Mouse (Mus musculus) forebrain, embryonic 11.5 days (tissue): ENCODE measurements around the gene Epn1. TPM values are rescaled to one million over a fixed set of nuclear protein-coding genes. Genes with fewer than 3 reads are reported as not detected.

Experiments
- ATAC-seq: fragments of 200-750 bp; cut with Nextera tagmentation; replicated peaks from 2 replicates; pipeline ENCODE4 v1.8.0; 2017; ENCODE audit warnings: moderate TSS enrichment; ENCODE audit not compliant: low FRiP score
- DNase-seq: peaks from one replicate; pipeline ENCODE4 v3.0.0-alpha.2; 2017; ENCODE audit warnings: low spot score
- H3K27ac ChIP-seq: fragments of 300-500 bp; sonication (generic); 2 replicates; pipeline ENCODE4 v1.5.1; 2014; ENCODE audit warnings: low read depth, low read length
- H3K27me3 ChIP-seq: fragments of 300-500 bp; sonication (generic); 2 replicates; pipeline ENCODE4 v1.6.1; 2014; ENCODE audit warnings: mild to moderate bottlenecking, low read length, mixed read lengths; ENCODE audit not compliant: control insufficient read depth, insufficient read depth
- H3K36me3 ChIP-seq: fragments of 300-500 bp; sonication (generic); 2 replicates; pipeline ENCODE4 v1.6.1; 2014; ENCODE audit warnings: mild to moderate bottlenecking, low read length, moderate library complexity, mixed read lengths; ENCODE audit not compliant: control insufficient read depth, insufficient read depth
- H3K4me1 ChIP-seq: fragments of 300-500 bp; sonication (generic); replicated peaks from 2 replicates; pipeline ENCODE4 v1.6.1; 2014; ENCODE audit warnings: low read length, mixed read lengths; ENCODE audit not compliant: control insufficient read depth, insufficient read depth
- H3K4me2 ChIP-seq: fragments of 300-500 bp; sonication (generic); 2 replicates; pipeline ENCODE4 v1.6.1; 2014; ENCODE audit warnings: low read depth, mild to moderate bottlenecking, low read length, moderate library complexity, mixed read lengths; ENCODE audit not compliant: severe bottlenecking
- H3K4me3 ChIP-seq: fragments of 300-500 bp; sonication (generic); 2 replicates; pipeline ENCODE4 v1.5.1; 2014; ENCODE audit warnings: low read depth, low read length
- H3K9ac ChIP-seq: fragments of 300-500 bp; sonication (generic); 2 replicates; pipeline ENCODE4 v1.6.1; 2014; ENCODE audit warnings: low read length
- H3K9me3 ChIP-seq: fragments of 300-500 bp; sonication (generic); 2 replicates; pipeline ENCODE4 v1.6.1; 2016; ENCODE audit warnings: low read length, mixed read lengths; ENCODE audit not compliant: control insufficient read depth
- WGBS: fragments of 180-500 bp; shearing (Covaris S2); extraction: QIAGEN DNeasy Blood & Tissue Kit; methylation state at CpG from one replicate; pipeline ENCODE4 v1.1.7; 2014; 5-methylcytosine and 5-hydroxymethylcytosine counted together
- polyA plus RNA-seq: library from polyadenylated mRNA; unstranded; fragments of >200 nt; fragmentation: Nextera tagmentation; extraction: Ambion mirVana; gene quantifications from 2 replicates; pipeline ENCODE4 v1.2.1, GENCODE M21; 2014

Gene Epn1
- polyA plus RNA-seq, 1 experiment from 2014 or later = 70.1 TPM

- Histone ChIP-seq H3K36me3 (peaks cover 19% of the 10 kb centered on the region), H3K9ac (no peak overlapping the region; the same call in 1 of the 2 replicates), H3K4me2 (peak overlapping the region; percentile 87; the same call in 1 of the 2 replicates), H3K27ac (no peak overlapping the region), H3K27me3 (no peaks in the 10 kb centered on the region), H3K4me3 (peak overlapping the region; percentile 96), H3K4me1 (no peaks in the 10 kb centered on the region), H3K9me3 (no peaks in the 10 kb centered on the region)
- 80% methylated on average over 6 of the region's 6 CpGs for WGBS
- DNase-seq = peak; percentile 46
- no peak for ATAC-seq
Measured at GRCm38 (mm10) chr7:5081241-5081640, 1.2 kb downstream of the Epn1 start.

GRCm38 (mm10) chr7:5081939-5082338 lies 1.9 kb downstream of the Epn1 start:
- Histone ChIP-seq H3K4me3 (peak overlapping the region; percentile 96; the same call in 1 of the 2 replicates), H3K4me2 (no peak overlapping the region)

GRCm38 (mm10) chr7:5083325-5084105 lies 3.5 kb downstream of the Epn1 start:
- no peak overlapping the region for H3K27ac ChIP-seq
- H3K27me3 ChIP-seq = no peaks in the 10 kb centered on the region
- no peak for DNase-seq
- no peak for ATAC-seq
- no peak overlapping the region for H3K4me3 ChIP-seq
- no peaks in the 10 kb centered on the region for H3K4me1 ChIP-seq
- H3K36me3 ChIP-seq = peaks cover 5% of the 10 kb centered on the region; the same call in 1 of the 2 replicates
- 95% methylated on average over 18 of the region's 18 CpGs for WGBS
- no peak overlapping the region for H3K4me2 ChIP-seq
- H3K9ac ChIP-seq = no peak overlapping the region
- no peaks in the 10 kb centered on the region for H3K9me3 ChIP-seq

More at GRCm38 (mm10) chr7:5081939-5082338, 1.9 kb downstream of the Epn1 start:
- Histone ChIP-seq H3K9me3 (no peaks in the 10 kb centered on the region), H3K36me3 (peaks cover 12% of the 10 kb centered on the region; the same call in 1 of the 2 replicates), H3K27me3 (no peaks in the 10 kb centered on the region), H3K27ac (no peak overlapping the region), H3K4me1 (no peaks in the 10 kb centered on the region), H3K9ac (no peak overlapping the region)
- DNase-seq = no peak
- WGBS = 91% methylated on average over 2 of the region's 2 CpGs
- ATAC-seq = no peak

GRCm38 (mm10) chr7:5085512-5085911 lies 5.5 kb downstream of the Epn1 start:
- WGBS = 88% methylated on average over 1 of the region's 1 CpGs
- no peaks in the 10 kb centered on the region for H3K4me1 ChIP-seq
- H3K36me3 ChIP-seq = peaks cover 2% of the 10 kb centered on the region; the same call in 1 of the 2 replicates
- DNase-seq (no peak), ATAC-seq (no peak)
- H3K4me3 ChIP-seq = no peak overlapping the region
- no peaks in the 10 kb centered on the region for H3K9me3 ChIP-seq
- no peak overlapping the region for H3K9ac ChIP-seq
- no peaks in the 10 kb centered on the region for H3K27me3 ChIP-seq
- no peak overlapping the region for H3K27ac ChIP-seq
- no peak overlapping the region for H3K4me2 ChIP-seq

- DNase-seq (no peak), ATAC-seq (no peak)
- no peak overlapping the region for H3K4me2 ChIP-seq
- H3K36me3 ChIP-seq = peaks cover 2% of the 10 kb centered on the region; the same call in 1 of the 2 replicates
- H3K27ac ChIP-seq = no peak overlapping the region
- no peaks in the 10 kb centered on the region for H3K4me1 ChIP-seq
- no peak overlapping the region for H3K9ac ChIP-seq
- no peaks in the 10 kb centered on the region for H3K9me3 ChIP-seq
- H3K27me3 ChIP-seq = no peaks in the 10 kb centered on the region
- 85% methylated on average over 5 of the region's 5 CpGs for WGBS
- no peak overlapping the region for H3K4me3 ChIP-seq
Measured at GRCm38 (mm10) chr7:5086921-5087440, 6.9 kb downstream of the Epn1 start.

- Histone ChIP-seq H3K9me3 (no peaks in the 10 kb centered on the region), H3K27me3 (no peaks in the 10 kb centered on the region), H3K36me3 (peaks cover 4% of the 10 kb centered on the region), H3K4me1 (no peaks in the 10 kb centered on the region), H3K9ac (no peak overlapping the region), H3K4me3 (no peak overlapping the region), H3K4me2 (no peak overlapping the region), H3K27ac (no peak overlapping the region)
- 89% methylated on average over 4 of the region's 4 CpGs for WGBS
- ATAC-seq (no peak), DNase-seq (no peak)
Measured at GRCm38 (mm10) chr7:5087886-5088285, 7.9 kb downstream of the Epn1 start.

- WGBS = 96% methylated on average over 15 of the region's 15 CpGs
- Histone ChIP-seq H3K9ac (no peak overlapping the region), H3K36me3 (peaks cover 6% of the 10 kb centered on the region), H3K4me3 (no peak overlapping the region), H3K4me1 (no peaks in the 10 kb centered on the region), H3K27ac (no peak overlapping the region), H3K4me2 (no peak overlapping the region), H3K9me3 (no peaks in the 10 kb centered on the region), H3K27me3 (no peaks in the 10 kb centered on the region)
- ATAC-seq (no peak), DNase-seq (no peak)
Measured at GRCm38 (mm10) chr7:5089853-5090252, 9.8 kb downstream of the Epn1 start.

GRCm38 (mm10) chr7:5091008-5091728 lies 11.1 kb downstream of the Epn1 start:
- no peak for ATAC-seq
- Histone ChIP-seq H3K27ac (no peak overlapping the region), H3K36me3 (peaks cover 15% of the 10 kb centered on the region), H3K27me3 (no peaks in the 10 kb centered on the region), H3K9me3 (no peaks in the 10 kb centered on the region), H3K9ac (no peak overlapping the region), H3K4me1 (no peaks in the 10 kb centered on the region), H3K4me2 (no peak overlapping the region), H3K4me3 (no peak overlapping the region)
- WGBS = 94% methylated on average over 15 of the region's 15 CpGs
- no peak for DNase-seq
